Mouse (Mus musculus) heart, postnatal 0 days (tissue): Measurements from ENCODE around the gene Tifa.

Source experiments
- CTCF ChIP-seq: IDR thresholded peaks from 2 replicates; pipeline ENCODE4 v1.5.1; 2016; ENCODE audit warnings: antibody characterized with exemption, control low read depth, low read depth
- EP300 ChIP-seq: IDR thresholded peaks from 2 replicates; pipeline ENCODE4 v1.6.1; 2016; ENCODE audit warnings: antibody characterized with exemption, low read depth

GRCm38 (mm10) chr3:127863571-127863970, 74.0 kb downstream of the Tifa start:
- TF ChIP-seq CTCF (no peak), EP300 (no peak)
